9 mouse cellular contexts compared by ENCODE assay signal in genomic region chr1:153980886-153981285, GRCm38 (mm10).
DNase-seq lines count a peak whose midpoint lies in the region; ATAC-seq and TF ChIP-seq lines count a peak whose summit lies in the region.
"Had no signal": no experiment of that assay in that cellular context is flagged by ENCODE, and none has a peak within 500 bp of the region (broad histone marks: within the 10 kb centered on the region; RNA-seq: fewer than 3 reads in every experiment).

No protein-coding gene starts in this region.

- no peak overlapping the region for H3K4me2 ChIP-seq in lung, embryonic 14.5 days
- no peak overlapping the region for H3K4me2 ChIP-seq in forebrain, embryonic 16.5 days (ENCODE audit: low read length)

- no peaks in the 10 kb centered on the region for H3K36me3 ChIP-seq in lung, embryonic 14.5 days (ENCODE audit: insufficient read depth)
- H3K36me3 ChIP-seq in forebrain, embryonic 16.5 days (ENCODE audit: control insufficient read depth, insufficient read depth): no peaks in the 10 kb centered on the region

- H3K9me3 ChIP-seq in lung, embryonic 14.5 days (ENCODE audit: low read depth, low read length): no peaks in the 10 kb centered on the region
- no peaks in the 10 kb centered on the region for H3K9me3 ChIP-seq in forebrain, embryonic 16.5 days (ENCODE audit: control insufficient read depth, low read length)

- no peaks in the 10 kb centered on the region for H3K27me3 ChIP-seq in lung, embryonic 14.5 days (ENCODE audit: insufficient read depth, low read length)
- no peaks in the 10 kb centered on the region for H3K27me3 ChIP-seq in forebrain, embryonic 16.5 days (replicated peaks; ENCODE audit: control insufficient read depth, insufficient read depth, low read length)

- no peak overlapping the region; the same call in 1 of the 2 replicates for H3K9ac ChIP-seq in lung, embryonic 14.5 days
- no peak overlapping the region for H3K9ac ChIP-seq in forebrain, embryonic 16.5 days (replicated peaks; ENCODE audit: low read depth, low read length)

- H3K4me1 ChIP-seq in bone marrow, adult 2 months (ENCODE audit: control insufficient read depth, insufficient read depth, low read length): peaks cover 4% of the 10 kb centered on the region; the same call in 1 of the 2 replicates
- peaks cover 3% of the 10 kb centered on the region; the same call in 1 of the 2 replicates for H3K4me1 ChIP-seq in lung, embryonic 14.5 days (ENCODE audit: insufficient read depth)
- H3K4me1 ChIP-seq in forebrain, embryonic 16.5 days (replicated peaks; ENCODE audit: control insufficient read depth, insufficient read depth, low read length): no peaks in the 10 kb centered on the region; the same call in 1 of the 2 replicates

- peak; percentile 4 for DNase-seq in cerebellum, adult 9-11 months
- peak; percentile 39 for DNase-seq in heart, adult 8-10 months (ENCODE audit: low spot score)
- peak; percentile 30 for DNase-seq in lung, embryonic 14.5 days
- no peak for DNase-seq in urinary bladder, postnatal 14 days (ENCODE audit: low spot score)
- DNase-seq in neural tube, embryonic 10.5 days (ENCODE audit: extremely low spot score, low spot score): no peak

- no peak overlapping the region for H3K4me3 ChIP-seq in bone marrow, adult 2 months (replicated peaks; ENCODE audit: control insufficient read depth, low read depth, low read length)
- no peak overlapping the region for H3K4me3 ChIP-seq in lung, embryonic 14.5 days (ENCODE audit: low read depth, low read length)
- H3K4me3 ChIP-seq in forebrain, embryonic 16.5 days (replicated peaks; ENCODE audit: low read length): no peak overlapping the region
- H3K4me3 ChIP-seq: myocyte had no signal

- no peak for ATAC-seq in cerebellum, adult (ENCODE audit: insufficient number of reproducible peaks, low FRiP score, low TSS enrichment)
- peak; percentile 74 for ATAC-seq in lung, embryonic 14.5 days (ENCODE audit: insufficient read depth)
- no peak for ATAC-seq in forebrain, embryonic 16.5 days

- no peak for TF ChIP-seq CTCF in bone marrow, adult 2 months (IDR thresholded peaks at IDR 0.05; ENCODE audit: control insufficient read depth, insufficient read depth, low read length)
- TF ChIP-seq CTCF in lung, embryonic 14.5 days (IDR thresholded peaks at IDR 0.05; ENCODE audit: low read depth): no peak

- H3K27ac ChIP-seq in bone marrow, adult 2 months (ENCODE audit: control insufficient read depth, insufficient read depth, low read depth, low read length, poor library complexity): peak overlapping the region; percentile 22; the same call in 1 of the 2 replicates
- no peak overlapping the region for H3K27ac ChIP-seq in lung, embryonic 14.5 days (ENCODE audit: low read depth)
- no peak overlapping the region for H3K27ac ChIP-seq in forebrain, embryonic 16.5 days (ENCODE audit: low read length)

- no peak for TF ChIP-seq POLR2A in bone marrow, adult 2 months (IDR thresholded peaks at IDR 0.05; ENCODE audit: borderline replicate concordance, control insufficient read depth, low read depth, low read length)

- WGBS in bone marrow, adult 2 months: 31% methylated on average over 6 of the region's 6 CpGs
- 43% methylated on average over 6 of the region's 6 CpGs for WGBS in lung, embryonic 14.5 days
- 64% methylated on average over 6 of the region's 6 CpGs for WGBS in forebrain, embryonic 16.5 days

Comparison
In these comparisons a context has a peak if more than half of its experiments do, and no peak if none do; other contexts are left out.
1. DNase-seq: peak in cerebellum, adult 9-11 months (single experiment), heart, adult 8-10 months (single experiment) and lung, embryonic 14.5 days (single experiment); none in urinary bladder, postnatal 14 days (single experiment) and neural tube, embryonic 10.5 days (single experiment).